Mouse (Mus musculus) liver, embryonic 11.5 days (tissue): ENCODE results near the gene Mgst3. TPM values are rescaled to one million over a fixed set of nuclear protein-coding genes. Genes with fewer than 3 reads are reported as not detected.

ENCODE experiments used
- ATAC-seq: fragments of 200-750 bp; cut with Nextera tagmentation; replicated peaks from 2 replicates; pipeline ENCODE4 v1.8.0; 2017; ENCODE audit warnings: moderate number of reproducible peaks, mild to moderate bottlenecking, moderate TSS enrichment, moderate library complexity; ENCODE audit not compliant: low FRiP score
- DNase-seq: peaks from one replicate; pipeline ENCODE4 v3.0.0-alpha.2; 2017; ENCODE audit warnings: low spot score
- H3K27ac ChIP-seq: fragments of 300-500 bp; sonication (generic); 2 replicates; pipeline ENCODE4 v1.5.1; 2014; ENCODE audit warnings: mild to moderate bottlenecking, low read depth, low read length, control low read depth
- H3K27me3 ChIP-seq: fragments of 300-500 bp; sonication (generic); replicated peaks from 2 replicates; pipeline ENCODE4 v1.6.1; 2014; ENCODE audit warnings: low read length, mixed read lengths; ENCODE audit not compliant: control insufficient read depth, insufficient read depth
- H3K36me3 ChIP-seq: fragments of 300-500 bp; sonication (generic); 2 replicates; pipeline ENCODE4 v1.6.1; 2014; ENCODE audit warnings: mild to moderate bottlenecking, low read length, moderate library complexity, mixed read lengths; ENCODE audit not compliant: control insufficient read depth, insufficient read depth
- H3K4me1 ChIP-seq: fragments of 300-500 bp; sonication (generic); replicated peaks from 2 replicates; pipeline ENCODE4 v1.6.1; 2014; ENCODE audit warnings: low read length, mixed read lengths; ENCODE audit not compliant: control insufficient read depth, insufficient read depth
- H3K4me2 ChIP-seq: fragments of 300-500 bp; sonication (generic); 2 replicates; pipeline ENCODE4 v1.6.1; 2014; ENCODE audit warnings: mild to moderate bottlenecking, control low read depth, moderate library complexity
- H3K4me3 ChIP-seq: fragments of 300-500 bp; sonication (generic); 2 replicates; pipeline ENCODE4 v1.5.1; 2014; ENCODE audit warnings: low read depth, low read length, control low read depth
- H3K9ac ChIP-seq: fragments of 300-500 bp; sonication (generic); 2 replicates; pipeline ENCODE4 v1.6.1; 2014; ENCODE audit warnings: low read depth, low read length, control low read depth
- H3K9me3 ChIP-seq: fragments of 300-500 bp; sonication (generic); 2 replicates; pipeline ENCODE4 v1.6.1; 2016; ENCODE audit warnings: low read length, inconsistent platforms, mixed read lengths; ENCODE audit not compliant: control insufficient read depth
- WGBS: fragments of 180-500 bp; shearing (Covaris S2); extraction: QIAGEN DNeasy Blood & Tissue Kit; methylation state at CpG from one replicate; pipeline ENCODE4 v1.1.7; 2014; 5-methylcytosine and 5-hydroxymethylcytosine counted together
- polyA plus RNA-seq: library from polyadenylated mRNA; unstranded; fragments of >200 nt; fragmentation: Nextera tagmentation; extraction: Ambion mirVana; gene quantifications from 2 replicates; pipeline ENCODE4 v1.2.1, GENCODE M21; 2014

The Mgst3 gene
- polyA plus RNA-seq, 1 experiment from 2014 or later = 242 TPM

GRCm38 (mm10) chr1:167374942-167375341, 18.7 kb downstream of the Mgst3 start:
- Histone ChIP-seq H3K27me3 (no peaks in the 10 kb centered on the region), H3K9ac (no peak overlapping the region), H3K9me3 (no peaks in the 10 kb centered on the region), H3K4me2 (peak overlapping the region; percentile 42), H3K4me1 (peaks cover 16% of the 10 kb centered on the region), H3K36me3 (peaks cover 11% of the 10 kb centered on the region), H3K27ac (peak overlapping the region; percentile 60), H3K4me3 (peak overlapping the region; percentile 10)
- ATAC-seq = no peak
- 61% methylated on average over 2 of the region's 2 CpGs for WGBS
- no peak for DNase-seq

- peaks cover 11% of the 10 kb centered on the region for H3K36me3 ChIP-seq
- WGBS = 30% methylated on average over 15 of the region's 15 CpGs
- ATAC-seq (peak; percentile 76), DNase-seq (peak; percentile 69)
- H3K9me3 ChIP-seq = no peaks in the 10 kb centered on the region
- peak overlapping the region; percentile 60 for H3K27ac ChIP-seq
- H3K4me1 ChIP-seq = peaks cover 17% of the 10 kb centered on the region
- H3K4me2 ChIP-seq = peak overlapping the region; percentile 42
- H3K27me3 ChIP-seq = no peaks in the 10 kb centered on the region
- H3K9ac ChIP-seq = no peak overlapping the region
- H3K4me3 ChIP-seq = peak overlapping the region; percentile 10
Observed at GRCm38 (mm10) chr1:167374003-167374784, 19.4 kb downstream of the Mgst3 start.

- H3K27me3 ChIP-seq = no peaks in the 10 kb centered on the region
- H3K4me3 ChIP-seq = no peak overlapping the region
- no peak for DNase-seq
- H3K9me3 ChIP-seq = no peaks in the 10 kb centered on the region
- H3K4me1 ChIP-seq = peaks cover 27% of the 10 kb centered on the region
- H3K27ac ChIP-seq = no peak overlapping the region
- no peak for ATAC-seq
- H3K4me2 ChIP-seq = no peak overlapping the region
- no peak overlapping the region for H3K9ac ChIP-seq
- WGBS = 93% methylated on average over 7 of the region's 7 CpGs
- peaks cover 11% of the 10 kb centered on the region for H3K36me3 ChIP-seq
Observed at GRCm38 (mm10) chr1:167372739-167373138, 20.9 kb downstream of the Mgst3 start.

GRCm38 (mm10) chr1:167369905-167370304, 23.7 kb downstream of the Mgst3 start:
- Histone ChIP-seq H3K9ac (peak overlapping the region; percentile 35), H3K4me2 (no peak overlapping the region), H3K27me3 (no peaks in the 10 kb centered on the region), H3K4me1 (peaks cover 39% of the 10 kb centered on the region), H3K4me3 (no peak overlapping the region), H3K27ac (peak overlapping the region; percentile 54; the same call in 1 of the 2 replicates), H3K9me3 (no peaks in the 10 kb centered on the region), H3K36me3 (peaks cover 23% of the 10 kb centered on the region)
- peak; percentile 39; the same call in 1 of the 2 replicates for ATAC-seq
- WGBS = 12% methylated on average over 7 of the region's 7 CpGs
- DNase-seq = peak; percentile 77

- WGBS = 53% methylated on average over 7 of the region's 7 CpGs
- Histone ChIP-seq H3K4me3 (no peak overlapping the region), H3K27me3 (no peaks in the 10 kb centered on the region), H3K27ac (peak overlapping the region; percentile 77), H3K4me2 (peak overlapping the region; percentile 40), H3K36me3 (peaks cover 25% of the 10 kb centered on the region), H3K9ac (no peak overlapping the region), H3K9me3 (no peaks in the 10 kb centered on the region), H3K4me1 (peaks cover 29% of the 10 kb centered on the region)
- DNase-seq = no peak
- peak; percentile 85 for ATAC-seq
Observed at GRCm38 (mm10) chr1:167368513-167368912, 25.1 kb downstream of the Mgst3 start.

- Histone ChIP-seq H3K4me1 (peaks cover 29% of the 10 kb centered on the region), H3K4me3 (no peak overlapping the region), H3K9me3 (no peaks in the 10 kb centered on the region), H3K27me3 (no peaks in the 10 kb centered on the region), H3K9ac (no peak overlapping the region), H3K4me2 (peak overlapping the region; percentile 40), H3K36me3 (peaks cover 25% of the 10 kb centered on the region), H3K27ac (peak overlapping the region; percentile 77)
- 63% methylated on average over 4 of the region's 4 CpGs for WGBS
- ATAC-seq (peak; percentile 81), DNase-seq (no peak)
Observed at GRCm38 (mm10) chr1:167368018-167368417, 25.6 kb downstream of the Mgst3 start.

- WGBS = 86% methylated on average over 6 of the region's 6 CpGs
- Histone ChIP-seq H3K4me1 (peaks cover 29% of the 10 kb centered on the region), H3K27ac (no peak overlapping the region), H3K9ac (no peak overlapping the region), H3K9me3 (no peaks in the 10 kb centered on the region), H3K4me3 (no peak overlapping the region), H3K36me3 (peaks cover 25% of the 10 kb centered on the region), H3K27me3 (no peaks in the 10 kb centered on the region), H3K4me2 (no peak overlapping the region)
- DNase-seq (no peak), ATAC-seq (no peak)
Observed at GRCm38 (mm10) chr1:167366621-167367020, 27.0 kb downstream of the Mgst3 start.

- peaks cover 28% of the 10 kb centered on the region for H3K36me3 ChIP-seq
- H3K27me3 ChIP-seq = no peaks in the 10 kb centered on the region
- ATAC-seq (no peak), DNase-seq (no peak)
- peaks cover 29% of the 10 kb centered on the region for H3K4me1 ChIP-seq
- no peak overlapping the region for H3K4me2 ChIP-seq
- H3K9ac ChIP-seq = no peak overlapping the region
- H3K9me3 ChIP-seq = no peaks in the 10 kb centered on the region
- H3K4me3 ChIP-seq = no peak overlapping the region
- WGBS = 89% methylated on average over 7 of the region's 7 CpGs
- no peak overlapping the region for H3K27ac ChIP-seq
Observed at GRCm38 (mm10) chr1:167365808-167366207, 27.8 kb downstream of the Mgst3 start.

- Histone ChIP-seq H3K36me3 (peaks cover 31% of the 10 kb centered on the region), H3K9ac (no peak overlapping the region)
- ATAC-seq = no peak
Observed at GRCm38 (mm10) chr1:167363322-167363721, 30.3 kb downstream of the Mgst3 start.

More at GRCm38 (mm10) chr1:167363322-167363721, 30.3 kb downstream of the Mgst3 start:
- no peak overlapping the region for H3K4me3 ChIP-seq
- peaks cover 18% of the 10 kb centered on the region for H3K4me1 ChIP-seq
- WGBS = 86% methylated on average over 5 of the region's 5 CpGs
- H3K9me3 ChIP-seq = no peaks in the 10 kb centered on the region
- H3K27me3 ChIP-seq = no peaks in the 10 kb centered on the region
- H3K4me2 ChIP-seq = no peak overlapping the region
- DNase-seq = no peak
- H3K27ac ChIP-seq = no peak overlapping the region
